Mouse (Mus musculus) small intestine, adult 2 months (tissue): ENCODE results near the gene Evc2. TPM values are rescaled to one million over a fixed set of nuclear protein-coding genes. Genes with fewer than 3 reads are reported as not detected.

ENCODE experiments used
- H3K27ac ChIP-seq: fragments of 200-500 bp; 2 replicates; pipeline ENCODE4 v1.5.1; 2012; ENCODE audit warnings: low read depth, low read length, control low read depth, inconsistent platforms; ENCODE audit not compliant: insufficient read depth
- H3K27me3 ChIP-seq: fragments of 200-500 bp; 2 replicates; pipeline ENCODE4 v1.6.1; 2012; ENCODE audit warnings: mild to moderate bottlenecking, moderate library complexity, low read length, inconsistent platforms; ENCODE audit not compliant: control insufficient read depth, insufficient read depth
- H3K36me3 ChIP-seq: fragments of 200-500 bp; 2 replicates; pipeline ENCODE4 v1.6.1; 2012; ENCODE audit warnings: mild to moderate bottlenecking, low read length, control low read depth, inconsistent platforms; ENCODE audit not compliant: control insufficient read depth, insufficient read depth
- H3K4me1 ChIP-seq: fragments of 200-500 bp; 2 replicates; pipeline ENCODE4 v1.6.1; 2012; ENCODE audit warnings: low read length, inconsistent platforms, mixed read lengths; ENCODE audit not compliant: control insufficient read depth, insufficient read depth, insufficient read length
- H3K4me3 ChIP-seq: fragments of 200-500 bp; 2 replicates; pipeline ENCODE4 v1.5.1; 2012; ENCODE audit warnings: low read depth, mild to moderate bottlenecking, control low read depth, inconsistent platforms, low read length, moderate library complexity
- CTCF ChIP-seq: fragments of 200-500 bp; IDR thresholded peaks from 2 replicates; pipeline ENCODE4 v1.5.1; 2012; ENCODE audit warnings: low read depth, mild to moderate bottlenecking, control low read depth, inconsistent platforms, low read length, moderate library complexity, mixed read lengths; ENCODE audit not compliant: insufficient replicate concordance, insufficient read length; ENCODE audit errors: extremely low read depth
- POLR2A ChIP-seq: fragments of 200-500 bp; IDR thresholded peaks from 2 replicates; pipeline ENCODE4 v1.6.1; 2012; ENCODE audit warnings: low read depth, mild to moderate bottlenecking, control low read depth, inconsistent platforms, low read length, moderate library complexity
- WGBS: fragments of 180-500 bp; shearing (Covaris S2); methylation state at CpG from one replicate; pipeline ENCODE4 v1.1.7; 2018; 5-methylcytosine and 5-hydroxymethylcytosine counted together
- polyA plus RNA-seq: library from polyadenylated mRNA; depleted of rRNA; stranded (reverse); fragments of >200 nt; gene quantifications from 2 replicates; pipeline ENCODE4 v1.2.3, GENCODE M21; 2012

Gene Evc2
- polyA plus RNA-seq, 1 experiment: 4.6 TPM

- no peaks in the 10 kb centered on the region for H3K27me3 ChIP-seq
- WGBS: 60% methylated on average over 2 of the region's 2 CpGs
- TF ChIP-seq CTCF: no peak
- no peak for TF ChIP-seq POLR2A
- no peak overlapping the region for H3K4me3 ChIP-seq
- no peaks in the 10 kb centered on the region for H3K4me1 ChIP-seq
- no peak overlapping the region for H3K27ac ChIP-seq
- H3K36me3 ChIP-seq: no peaks in the 10 kb centered on the region
Measured at GRCm38 (mm10) chr5:37442767-37443166, 104.5 kb downstream of the Evc2 start.

- no peaks in the 10 kb centered on the region for H3K4me1 ChIP-seq
- no peaks in the 10 kb centered on the region for H3K27me3 ChIP-seq
- TF ChIP-seq POLR2A (no peak), CTCF (no peak)
- H3K36me3 ChIP-seq: no peaks in the 10 kb centered on the region
- no peak overlapping the region for H3K27ac ChIP-seq
- 82% methylated on average over 3 of the region's 3 CpGs for WGBS
- no peak overlapping the region for H3K4me3 ChIP-seq
Measured at GRCm38 (mm10) chr5:37447546-37447945, 109.2 kb downstream of the Evc2 start.

DNA sequence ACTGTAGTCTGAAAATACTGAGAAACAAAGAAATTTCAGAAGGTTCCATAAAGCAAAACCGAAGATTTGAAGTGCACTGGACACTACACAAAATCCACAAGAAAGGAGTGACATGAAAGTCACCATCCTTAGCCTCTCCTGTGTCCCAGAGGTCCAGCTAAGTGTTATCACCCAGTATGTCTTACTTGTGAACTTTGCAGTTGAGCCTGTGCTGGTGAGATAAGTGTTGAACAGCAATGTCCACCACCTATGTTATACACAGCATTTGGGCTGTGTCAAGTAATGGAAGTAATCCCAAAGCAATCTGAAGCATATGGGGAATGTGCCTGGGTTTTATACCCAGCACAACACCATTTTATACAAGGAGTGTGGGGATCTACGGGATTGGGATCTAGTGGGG lies 118.3 kb downstream of the Evc2 start:
- WGBS: 62% methylated on average over 2 of the region's 2 CpGs
- TF ChIP-seq POLR2A (no peak), CTCF (no peak)
- H3K27ac ChIP-seq: no peak overlapping the region
- H3K4me3 ChIP-seq: no peak overlapping the region
- no peaks in the 10 kb centered on the region for H3K36me3 ChIP-seq
- no peaks in the 10 kb centered on the region for H3K27me3 ChIP-seq
- H3K4me1 ChIP-seq: no peaks in the 10 kb centered on the region

GRCm38 (mm10) chr5:37457191-37457590 lies 118.9 kb downstream of the Evc2 start:
- Histone ChIP-seq H3K27me3 (no peaks in the 10 kb centered on the region), H3K4me1 (no peaks in the 10 kb centered on the region), H3K4me3 (no peak overlapping the region), H3K36me3 (no peaks in the 10 kb centered on the region), H3K27ac (no peak overlapping the region)
- 73% methylated on average over 5 of the region's 5 CpGs for WGBS
- TF ChIP-seq POLR2A (no peak), CTCF (no peak)

GRCm38 (mm10) chr5:37457831-37458230 lies 119.5 kb downstream of the Evc2 start:
- 63% methylated on average over 2 of the region's 2 CpGs for WGBS
- H3K27ac ChIP-seq: no peak overlapping the region

GRCm38 (mm10) chr5:37458236-37458635 lies 119.9 kb downstream of the Evc2 start:
- H3K27me3 ChIP-seq: no peaks in the 10 kb centered on the region
- TF ChIP-seq POLR2A (no peak), CTCF (no peak)
- WGBS: 39% methylated on average over 2 of the region's 2 CpGs

More at GRCm38 (mm10) chr5:37457831-37458230, 119.5 kb downstream of the Evc2 start:
- H3K27me3 ChIP-seq: no peaks in the 10 kb centered on the region
- no peak overlapping the region for H3K4me3 ChIP-seq
- TF ChIP-seq POLR2A (no peak), CTCF (no peak)
- H3K36me3 ChIP-seq: no peaks in the 10 kb centered on the region
- H3K4me1 ChIP-seq: no peaks in the 10 kb centered on the region

DNA sequence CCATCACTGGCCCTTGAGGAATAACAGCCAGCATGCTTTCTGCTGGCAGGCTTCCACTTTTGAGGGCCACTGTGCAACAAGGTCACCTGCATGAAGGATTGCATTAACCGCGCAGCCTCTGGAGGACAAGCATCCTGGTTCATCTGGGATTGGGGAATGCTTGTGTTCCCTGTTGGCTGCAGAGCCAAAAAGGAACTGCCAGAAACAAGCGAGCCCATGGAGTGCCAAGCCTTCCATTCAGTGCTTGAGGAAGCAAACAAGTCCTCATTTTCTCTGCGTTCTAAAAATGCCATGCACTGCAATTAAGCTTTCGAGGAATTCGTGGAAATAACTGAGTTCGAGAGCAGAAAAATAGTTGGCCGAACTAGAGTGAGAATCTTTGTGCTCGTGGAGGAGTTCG lies 127.2 kb downstream of the Evc2 start:
- WGBS: 87% methylated on average over 10 of the region's 10 CpGs
- Histone ChIP-seq H3K36me3 (no peaks in the 10 kb centered on the region), H3K4me3 (no peak overlapping the region), H3K4me1 (no peaks in the 10 kb centered on the region), H3K27me3 (no peaks in the 10 kb centered on the region), H3K27ac (no peak overlapping the region)
- TF ChIP-seq POLR2A: no peak
- TF ChIP-seq CTCF: no peak

More at GRCm38 (mm10) chr5:37458236-37458635, 119.9 kb downstream of the Evc2 start:
- Histone ChIP-seq H3K36me3 (no peaks in the 10 kb centered on the region), H3K4me1 (no peaks in the 10 kb centered on the region), H3K4me3 (no peak overlapping the region), H3K27ac (no peak overlapping the region)

GRCm38 (mm10) chr5:37467646-37468045 lies 129.3 kb downstream of the Evc2 start:
- WGBS: 76% methylated on average over 2 of the region's 2 CpGs
- no peaks in the 10 kb centered on the region for H3K27me3 ChIP-seq
- no peaks in the 10 kb centered on the region for H3K4me1 ChIP-seq

More at GRCm38 (mm10) chr5:37467646-37468045, 129.3 kb downstream of the Evc2 start:
- Histone ChIP-seq H3K27ac (no peak overlapping the region), H3K36me3 (no peaks in the 10 kb centered on the region), H3K4me3 (no peak overlapping the region)
- TF ChIP-seq CTCF (no peak), POLR2A (no peak)
